Mouse (Mus musculus): ENCODE results near the gene Cdh13. TPM values are rescaled to one million over a fixed set of nuclear protein-coding genes. Genes with fewer than 3 reads are reported as not detected.
"Not testable (repeated sequence)": the region's sequence is repeated elsewhere in the genome, so short reads cannot be mapped to it uniquely, and the experiment has no call there.

Cdh13 gene
- total RNA-seq, 1 experiment from 2014 or later = not detected

GRCm38 (mm10) chr8:119245641-119246040 is 962.1 kb downstream of the Cdh13 start:
- ATAC-seq (ENCODE audit: extremely low read depth, insufficient number of reproducible peaks, low FRiP score, poor library complexity, severe bottlenecking) = no peak

DNA sequence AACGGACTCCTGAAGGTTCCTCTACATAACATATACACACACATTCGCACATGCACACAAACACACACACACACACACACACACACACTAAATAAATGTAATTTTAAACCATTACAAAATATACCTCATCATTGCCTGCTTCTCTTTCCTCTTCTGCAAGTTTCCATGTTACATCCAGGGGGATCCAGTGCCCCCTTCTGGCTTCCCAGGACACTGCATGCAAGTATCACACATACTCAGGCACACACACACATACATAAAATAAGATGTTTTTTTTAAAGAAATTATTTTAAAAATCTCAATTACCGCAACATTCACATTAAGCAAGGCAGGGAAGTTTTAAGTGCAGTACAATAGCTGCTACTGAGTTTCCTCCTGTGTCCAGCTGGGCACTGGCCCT is 970.8 kb downstream of the Cdh13 start:
- no peak for ATAC-seq (ENCODE audit: extremely low read depth, insufficient number of reproducible peaks, low FRiP score, poor library complexity, severe bottlenecking)

DNA sequence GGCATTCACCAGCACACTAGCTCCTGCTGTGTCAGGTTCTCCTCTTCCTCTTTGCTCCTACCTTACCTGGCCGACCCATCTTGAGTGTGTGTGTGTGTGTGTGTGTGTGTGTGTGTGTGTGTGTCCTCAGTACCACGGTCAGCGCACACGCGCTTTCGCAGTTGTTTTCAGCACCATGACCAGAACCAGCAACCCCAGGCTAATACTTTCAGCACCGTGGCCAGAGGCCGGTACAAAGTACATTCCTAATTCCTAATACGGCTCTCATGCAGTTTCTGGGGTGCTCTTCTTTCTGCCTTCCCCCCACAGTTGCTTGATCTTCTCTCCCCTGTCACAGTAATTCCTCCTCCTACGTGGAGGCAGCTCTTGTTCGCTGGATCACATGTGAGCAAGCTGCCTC is 975.1 kb downstream of the Cdh13 start:
- no peak for ATAC-seq (ENCODE audit: extremely low read depth, insufficient number of reproducible peaks, low FRiP score, poor library complexity, severe bottlenecking)

- ATAC-seq (ENCODE audit: extremely low read depth, insufficient number of reproducible peaks, low FRiP score, poor library complexity, severe bottlenecking) = no peak
Measured at GRCm38 (mm10) chr8:119263750-119264149, 980.2 kb downstream of the Cdh13 start.

- ATAC-seq (ENCODE audit: extremely low read depth, insufficient number of reproducible peaks, low FRiP score, poor library complexity, severe bottlenecking) = no peak
Measured at GRCm38 (mm10) chr8:119266304-119266703, 982.8 kb downstream of the Cdh13 start.

GRCm38 (mm10) chr8:119269576-119269975 is 986.0 kb downstream of the Cdh13 start:
- no peak for ATAC-seq (ENCODE audit: extremely low read depth, insufficient number of reproducible peaks, low FRiP score, poor library complexity, severe bottlenecking)

- no peak for ATAC-seq (ENCODE audit: extremely low read depth, insufficient number of reproducible peaks, low FRiP score, poor library complexity, severe bottlenecking)
Measured at GRCm38 (mm10) chr8:119270371-119270770, 986.8 kb downstream of the Cdh13 start.

DNA sequence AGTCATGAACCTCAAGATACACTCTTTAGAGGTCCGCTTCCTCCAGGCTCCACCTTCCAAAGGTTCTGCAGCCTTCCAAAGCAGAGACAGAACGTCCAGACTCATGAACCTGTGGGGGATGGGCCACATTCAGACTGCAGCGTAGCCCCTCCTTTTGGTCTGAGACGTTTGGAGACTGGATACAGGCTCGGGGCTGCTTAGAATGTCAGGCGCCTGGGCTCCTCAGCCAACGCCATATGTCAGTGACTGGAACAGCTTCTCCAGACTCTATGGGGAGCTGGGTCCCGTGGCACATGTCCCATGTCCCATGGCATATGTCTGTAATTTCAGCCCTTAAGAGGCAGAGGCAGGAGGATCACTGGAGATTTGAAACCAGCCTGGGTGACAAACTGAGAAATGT is 989.4 kb downstream of the Cdh13 start:
- no peak for ATAC-seq (ENCODE audit: extremely low read depth, insufficient number of reproducible peaks, low FRiP score, poor library complexity, severe bottlenecking)

GRCm38 (mm10) chr8:119275442-119275841 is 991.9 kb downstream of the Cdh13 start:
- ATAC-seq (ENCODE audit: extremely low read depth, insufficient number of reproducible peaks, low FRiP score, poor library complexity, severe bottlenecking) = no peak

DNA sequence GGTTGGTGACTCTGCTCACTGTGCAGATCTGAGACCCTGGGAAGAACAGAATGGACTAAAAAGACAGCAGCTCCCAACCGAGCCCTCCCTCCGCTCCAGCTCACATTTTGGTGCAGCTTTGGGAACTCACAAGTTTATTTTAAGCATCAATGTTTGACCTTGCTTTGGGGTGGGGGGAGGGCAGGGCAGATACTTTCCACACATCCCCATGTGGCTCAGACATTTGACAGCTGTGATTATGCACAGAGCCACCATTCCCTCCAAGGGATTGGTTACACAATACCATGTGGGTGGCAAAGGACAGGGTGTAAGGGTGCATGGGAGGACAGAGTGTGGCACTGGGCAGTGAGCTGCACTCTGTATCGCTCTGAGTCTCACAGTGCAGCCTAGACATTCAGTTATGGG is 993.5 kb downstream of the Cdh13 start:
- no peak for ATAC-seq (ENCODE audit: extremely low read depth, insufficient number of reproducible peaks, low FRiP score, poor library complexity, severe bottlenecking)

DNA sequence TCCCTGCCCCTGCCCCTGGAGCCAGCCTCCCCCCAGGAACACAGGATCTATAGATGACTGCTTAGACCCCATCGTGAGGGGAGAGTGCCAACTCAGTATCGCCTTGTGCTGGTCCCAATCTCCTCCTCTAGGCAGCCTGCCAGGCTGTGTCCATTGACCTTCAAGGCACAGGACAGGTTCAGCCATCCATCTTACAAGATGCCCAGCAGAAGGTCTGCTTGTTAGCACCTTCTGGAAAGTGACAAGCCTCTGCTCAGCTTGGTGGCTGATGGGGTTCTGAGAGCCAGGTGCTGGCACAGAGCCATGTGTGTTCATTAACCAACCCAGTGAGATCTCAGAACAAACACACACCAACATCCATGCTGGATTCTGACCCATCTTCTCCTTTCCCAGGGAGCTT is 998.2 kb downstream of the Cdh13 start:
- ATAC-seq (ENCODE audit: extremely low read depth, insufficient number of reproducible peaks, low FRiP score, poor library complexity, severe bottlenecking) = no peak

DNA sequence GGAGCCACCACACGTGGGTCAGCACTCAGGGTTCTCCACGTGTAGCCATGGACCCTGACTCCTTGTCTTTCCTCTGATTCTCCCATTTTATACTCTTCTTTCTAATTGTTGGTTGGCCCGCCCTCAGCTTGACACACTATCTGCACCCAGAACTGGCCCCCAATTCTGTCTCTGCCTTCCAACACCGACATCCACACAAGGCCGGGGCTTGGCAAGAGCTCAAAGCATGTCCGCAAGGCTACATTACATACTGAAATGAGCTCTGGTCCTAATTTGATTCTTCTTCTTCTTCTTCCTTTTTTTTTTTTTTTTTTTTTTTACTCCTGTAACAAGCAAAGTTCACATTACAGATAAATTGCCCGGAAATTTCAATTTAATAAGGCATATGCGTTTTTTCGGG is 1001.0 kb downstream of the Cdh13 start:
- no peak for ATAC-seq (ENCODE audit: extremely low read depth, insufficient number of reproducible peaks, low FRiP score, poor library complexity, severe bottlenecking)

DNA sequence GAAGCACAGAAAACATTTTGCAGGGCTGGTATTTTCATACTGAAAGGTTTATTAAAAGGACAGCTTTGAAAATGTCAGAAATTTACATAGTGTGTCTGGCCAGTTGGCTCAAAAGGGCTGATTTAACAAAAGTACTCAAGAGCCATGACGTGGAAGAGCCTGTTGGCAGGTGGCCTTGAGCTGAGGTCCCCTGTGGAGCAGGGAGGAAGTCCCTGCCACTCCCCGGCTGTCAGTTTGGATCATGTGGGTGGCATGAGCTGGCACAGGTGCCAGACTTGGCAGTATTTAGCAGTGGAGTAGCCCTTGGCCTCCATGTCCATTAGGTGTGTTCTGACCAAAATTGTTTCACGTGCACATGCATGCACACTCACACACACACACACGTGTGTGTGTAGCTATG is 1001.4 kb downstream of the Cdh13 start:
- no peak for ATAC-seq (ENCODE audit: extremely low read depth, insufficient number of reproducible peaks, low FRiP score, poor library complexity, severe bottlenecking)

DNA sequence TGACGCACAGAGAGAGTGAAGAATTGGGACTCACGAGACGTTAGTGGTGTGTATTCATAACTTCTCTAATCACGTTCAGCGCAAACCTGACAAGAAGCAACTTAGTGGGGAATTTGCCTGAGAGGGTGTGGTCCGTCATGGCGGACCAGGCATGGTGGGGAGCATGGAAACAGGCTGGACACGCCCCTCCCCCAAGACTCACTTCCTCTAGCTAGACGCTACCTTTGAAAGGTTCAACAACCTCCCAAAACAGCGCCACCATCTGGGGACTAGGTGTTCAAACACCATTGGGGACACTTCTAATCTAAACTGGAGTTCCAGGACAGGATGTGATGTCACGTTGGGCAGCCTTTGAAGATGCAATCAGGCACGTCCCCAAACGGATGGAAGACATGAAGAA is 1011.9 kb downstream of the Cdh13 start:
- ATAC-seq (ENCODE audit: extremely low read depth, insufficient number of reproducible peaks, low FRiP score, poor library complexity, severe bottlenecking) = no peak

- ATAC-seq (ENCODE audit: extremely low read depth, insufficient number of reproducible peaks, low FRiP score, poor library complexity, severe bottlenecking) = not testable (repeated sequence)
Measured at GRCm38 (mm10) chr8:119297752-119298151, 1014.2 kb downstream of the Cdh13 start.

GRCm38 (mm10) chr8:119300335-119300734 is 1016.8 kb downstream of the Cdh13 start:
- ATAC-seq (ENCODE audit: extremely low read depth, insufficient number of reproducible peaks, low FRiP score, poor library complexity, severe bottlenecking) = no peak

- no peak for ATAC-seq (ENCODE audit: extremely low read depth, insufficient number of reproducible peaks, low FRiP score, poor library complexity, severe bottlenecking)
Measured at GRCm38 (mm10) chr8:119304196-119304595, 1020.7 kb downstream of the Cdh13 start.

- ATAC-seq (ENCODE audit: extremely low read depth, insufficient number of reproducible peaks, low FRiP score, poor library complexity, severe bottlenecking) = no peak
Measured at GRCm38 (mm10) chr8:119311412-119311811, 1027.9 kb downstream of the Cdh13 start.

DNA sequence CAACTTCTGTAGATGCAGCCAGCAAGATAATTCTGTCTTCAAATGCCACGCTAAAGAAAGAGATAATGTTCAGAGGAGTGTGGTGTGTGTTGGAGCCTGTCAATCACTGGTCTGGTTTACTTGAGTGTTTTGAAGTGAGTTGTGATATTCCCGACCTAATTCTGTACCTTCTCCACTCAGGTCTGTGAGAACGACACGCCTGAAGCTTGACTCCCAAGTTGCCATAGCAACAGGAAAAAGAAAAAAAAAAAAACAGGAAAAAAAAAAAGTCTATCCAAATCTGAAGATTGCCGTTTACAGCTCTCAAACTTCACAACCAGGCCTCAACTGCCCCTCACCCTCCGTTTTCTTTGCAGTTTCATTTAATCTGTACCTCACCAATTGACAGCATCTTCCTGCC is 1039.7 kb downstream of the Cdh13 start:
- ATAC-seq (ENCODE audit: extremely low read depth, insufficient number of reproducible peaks, low FRiP score, poor library complexity, severe bottlenecking) = no peak

- no peak for ATAC-seq (ENCODE audit: extremely low read depth, insufficient number of reproducible peaks, low FRiP score, poor library complexity, severe bottlenecking)
Measured at GRCm38 (mm10) chr8:119339546-119339945, 1056.0 kb downstream of the Cdh13 start.

GRCm38 (mm10) chr8:119343606-119344005 is 1060.1 kb downstream of the Cdh13 start:
- no peak for ATAC-seq (ENCODE audit: extremely low read depth, insufficient number of reproducible peaks, low FRiP score, poor library complexity, severe bottlenecking)

Measured in neutrophil, adult 5-6 weeks (primary cell).